Mouse (Mus musculus): ENCODE data around the gene Rab11fip4. TPM values are rescaled to one million over a fixed set of nuclear protein-coding genes. Genes with fewer than 3 reads are reported as not detected.

Gene Rab11fip4
- polyA plus RNA-seq, 1 experiment from 2014 or later = 16.3 TPM

GRCm38 (mm10) chr11:79713184-79713583 lies 122.2 kb downstream of the Rab11fip4 start:
- Histone ChIP-seq H3K9me3 (no peaks in the 10 kb centered on the region), H3K27me3 (replicated peaks; ENCODE audit: low read depth, poor library complexity, severe bottlenecking) (peaks cover 81% of the 10 kb centered on the region), H3K36me3 (replicated peaks) (no peaks in the 10 kb centered on the region), H3K4me3 (no peak overlapping the region), H3K27ac (replicated peaks) (no peak overlapping the region), H3K4me1 (peaks cover 65% of the 10 kb centered on the region)
- no peak for DNase-seq (ENCODE audit: low spot score)
- WGBS = 74% methylated on average over 6 of the region's 6 CpGs

DNA sequence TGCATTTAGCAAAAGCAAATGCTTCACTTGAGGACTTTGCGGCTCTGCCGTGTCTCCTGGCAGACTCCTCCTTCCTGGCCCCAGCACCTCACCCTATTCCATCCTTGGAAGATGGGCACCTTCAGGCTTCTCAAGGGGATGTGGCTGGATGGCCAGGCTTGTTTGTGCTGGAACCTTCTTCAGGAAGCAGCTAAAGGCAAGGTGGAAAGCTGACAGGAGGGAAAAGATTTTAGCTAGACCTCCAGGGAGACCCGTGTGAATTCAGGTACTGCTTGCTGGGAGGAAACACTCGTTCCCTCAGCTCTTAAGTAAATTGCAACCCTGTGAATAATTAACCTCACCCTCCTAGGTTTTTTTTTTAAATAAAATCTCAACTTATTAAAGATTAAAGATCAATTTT lies 122.7 kb downstream of the Rab11fip4 start:
- no peak for DNase-seq (ENCODE audit: low spot score)
- H3K9me3 ChIP-seq = no peaks in the 10 kb centered on the region
- H3K27me3 ChIP-seq (replicated peaks; ENCODE audit: low read depth, poor library complexity, severe bottlenecking) = peaks cover 76% of the 10 kb centered on the region
- no peak overlapping the region for H3K27ac ChIP-seq (replicated peaks)
- peaks cover 65% of the 10 kb centered on the region for H3K4me1 ChIP-seq
- 55% methylated on average over 4 of the region's 4 CpGs for WGBS
- H3K4me3 ChIP-seq = no peak overlapping the region
- H3K36me3 ChIP-seq (replicated peaks) = no peaks in the 10 kb centered on the region

DNA sequence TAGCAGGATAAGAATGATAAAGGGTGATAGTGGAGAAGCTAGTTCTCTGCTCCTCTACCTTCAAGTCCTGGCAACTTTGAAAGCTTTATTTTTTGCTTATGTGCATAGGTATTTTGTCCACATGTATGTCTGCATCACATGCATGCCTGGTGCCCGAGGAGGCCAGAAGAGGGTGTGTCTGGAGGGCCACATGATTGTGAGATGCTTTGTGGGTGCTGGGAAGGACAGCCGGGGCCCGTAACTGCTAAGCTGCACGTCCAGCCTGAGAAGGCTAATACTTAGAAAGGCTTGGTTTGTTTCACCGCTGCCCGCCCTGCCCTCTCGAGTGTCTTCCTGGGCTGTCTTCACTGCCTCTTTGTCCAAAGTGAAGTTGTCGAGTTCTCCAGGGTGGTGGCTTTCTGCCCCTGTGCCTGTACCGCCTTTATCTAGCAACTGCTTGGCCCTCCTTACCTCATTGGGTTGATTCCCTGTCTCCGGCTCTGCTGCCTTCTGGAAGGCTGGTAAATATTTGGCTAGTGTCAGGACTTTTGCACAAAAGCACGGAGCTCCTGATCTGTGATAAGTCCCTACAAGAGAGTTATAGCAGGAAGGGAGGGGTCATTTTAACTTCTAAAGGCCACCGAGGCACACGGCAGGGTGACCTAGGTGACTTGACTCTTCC lies 123.2 kb downstream of the Rab11fip4 start:
- Histone ChIP-seq H3K9me3 (no peaks in the 10 kb centered on the region), H3K4me3 (no peak overlapping the region), H3K36me3 (replicated peaks) (no peaks in the 10 kb centered on the region), H3K27ac (replicated peaks) (no peak overlapping the region), H3K4me1 (peaks cover 65% of the 10 kb centered on the region), H3K27me3 (replicated peaks; ENCODE audit: low read depth, poor library complexity, severe bottlenecking) (peaks cover 71% of the 10 kb centered on the region)
- DNase-seq (ENCODE audit: low spot score) = no peak
- WGBS = 69% methylated on average over 13 of the region's 13 CpGs

GRCm38 (mm10) chr11:79714743-79715110 lies 123.7 kb downstream of the Rab11fip4 start:
- Histone ChIP-seq H3K27ac (replicated peaks) (no peak overlapping the region), H3K36me3 (replicated peaks) (no peaks in the 10 kb centered on the region), H3K4me1 (peaks cover 65% of the 10 kb centered on the region), H3K4me3 (no peak overlapping the region), H3K9me3 (no peaks in the 10 kb centered on the region), H3K27me3 (replicated peaks; ENCODE audit: low read depth, poor library complexity, severe bottlenecking) (peaks cover 65% of the 10 kb centered on the region)
- no peak for DNase-seq (ENCODE audit: low spot score)
- 85% methylated on average over 6 of the region's 6 CpGs for WGBS

DNA sequence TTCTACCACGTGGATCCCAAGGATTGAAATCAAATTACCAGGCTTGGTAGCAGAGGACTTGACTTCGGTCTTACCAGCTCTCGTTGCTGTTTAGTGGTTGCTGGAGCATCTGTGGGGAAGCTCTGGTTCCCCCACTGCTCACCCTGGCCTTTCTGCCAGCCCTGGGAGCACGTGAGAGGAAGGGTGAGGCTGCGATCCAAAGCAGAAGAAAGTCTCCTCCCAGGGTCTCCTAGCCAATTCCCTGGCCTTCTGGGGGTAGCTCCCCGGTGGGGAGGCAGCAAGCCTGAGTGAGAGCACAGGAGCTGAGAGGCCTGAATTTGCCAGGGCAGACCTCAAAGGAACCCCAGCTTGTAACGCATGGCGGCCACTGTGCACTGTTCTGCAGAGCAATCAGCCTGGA lies 124.3 kb downstream of the Rab11fip4 start:
- no peaks in the 10 kb centered on the region for H3K36me3 ChIP-seq (replicated peaks)
- peaks cover 65% of the 10 kb centered on the region for H3K4me1 ChIP-seq
- no peaks in the 10 kb centered on the region for H3K9me3 ChIP-seq
- DNase-seq (ENCODE audit: low spot score) = no peak
- no peak overlapping the region for H3K4me3 ChIP-seq
- H3K27ac ChIP-seq (replicated peaks) = no peak overlapping the region
- WGBS = 81% methylated on average over 8 of the region's 8 CpGs
- H3K27me3 ChIP-seq (replicated peaks; ENCODE audit: low read depth, poor library complexity, severe bottlenecking) = peaks cover 60% of the 10 kb centered on the region

GRCm38 (mm10) chr11:79715733-79716452 lies 124.9 kb downstream of the Rab11fip4 start:
- peaks cover 65% of the 10 kb centered on the region for H3K4me1 ChIP-seq
- no peak overlapping the region for H3K4me3 ChIP-seq
- H3K27me3 ChIP-seq (replicated peaks; ENCODE audit: low read depth, poor library complexity, severe bottlenecking) = peaks cover 55% of the 10 kb centered on the region
- DNase-seq (ENCODE audit: low spot score) = no peak
- 83% methylated on average over 6 of the region's 6 CpGs for WGBS
- H3K9me3 ChIP-seq = no peaks in the 10 kb centered on the region
- H3K36me3 ChIP-seq (replicated peaks) = no peaks in the 10 kb centered on the region
- H3K27ac ChIP-seq (replicated peaks) = no peak overlapping the region

DNA sequence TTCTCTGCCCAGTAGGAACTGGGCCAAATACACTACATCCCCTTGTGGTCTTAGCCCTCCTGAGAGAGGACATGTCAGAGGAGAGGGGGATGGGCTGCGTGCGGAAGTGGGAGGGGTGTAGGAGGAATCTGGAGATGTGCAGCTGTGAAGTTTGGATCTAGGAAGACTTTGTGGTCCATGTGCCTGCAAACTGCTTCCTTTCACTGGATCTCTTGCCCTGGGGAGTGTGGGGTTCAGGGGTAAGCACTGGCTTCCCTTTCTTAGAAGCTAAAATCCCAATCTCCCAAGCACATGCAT lies 125.4 kb downstream of the Rab11fip4 start:
- H3K27me3 ChIP-seq (replicated peaks; ENCODE audit: low read depth, poor library complexity, severe bottlenecking) = peaks cover 50% of the 10 kb centered on the region
- DNase-seq (ENCODE audit: low spot score) = no peak
- WGBS = 56% methylated on average over 2 of the region's 2 CpGs
- peaks cover 60% of the 10 kb centered on the region for H3K4me1 ChIP-seq
- no peaks in the 10 kb centered on the region for H3K9me3 ChIP-seq
- no peak overlapping the region for H3K27ac ChIP-seq (replicated peaks)
- no peak overlapping the region for H3K4me3 ChIP-seq
- H3K36me3 ChIP-seq (replicated peaks) = no peaks in the 10 kb centered on the region

DNA sequence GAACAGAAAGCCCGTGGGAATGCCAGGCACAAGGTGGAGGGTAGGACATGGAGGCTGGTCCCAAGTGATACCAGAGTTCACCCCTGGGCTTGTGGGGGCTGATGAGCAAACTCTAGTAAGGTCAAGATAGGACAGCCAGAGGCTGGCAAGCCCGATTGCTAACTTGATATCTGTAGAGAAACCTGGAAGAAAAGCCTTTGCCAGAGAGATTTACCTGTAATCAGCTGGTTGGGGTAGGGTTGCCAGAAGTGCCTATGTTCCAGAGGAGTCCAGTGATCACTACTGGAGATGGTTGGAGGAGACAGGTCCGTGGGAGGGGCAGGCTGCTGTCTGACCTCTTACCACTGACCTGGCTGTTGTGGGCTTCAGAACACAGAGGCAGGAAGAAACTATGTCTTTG lies 126.3 kb downstream of the Rab11fip4 start:
- H3K4me3 ChIP-seq = no peak overlapping the region
- peaks cover 41% of the 10 kb centered on the region for H3K27me3 ChIP-seq (replicated peaks; ENCODE audit: low read depth, poor library complexity, severe bottlenecking)
- no peak for DNase-seq (ENCODE audit: low spot score)
- H3K9me3 ChIP-seq = no peaks in the 10 kb centered on the region
- H3K36me3 ChIP-seq (replicated peaks) = no peaks in the 10 kb centered on the region
- no peak overlapping the region for H3K27ac ChIP-seq (replicated peaks)
- WGBS = 74% methylated on average over 3 of the region's 3 CpGs
- H3K4me1 ChIP-seq = peaks cover 51% of the 10 kb centered on the region

GRCm38 (mm10) chr11:79717801-79718200 lies 126.8 kb downstream of the Rab11fip4 start:
- 77% methylated on average over 7 of the region's 7 CpGs for WGBS
- peaks cover 47% of the 10 kb centered on the region for H3K4me1 ChIP-seq
- peaks cover 36% of the 10 kb centered on the region for H3K27me3 ChIP-seq (replicated peaks; ENCODE audit: low read depth, poor library complexity, severe bottlenecking)
- H3K4me3 ChIP-seq = no peak overlapping the region
- no peaks in the 10 kb centered on the region for H3K9me3 ChIP-seq
- DNase-seq (ENCODE audit: low spot score) = no peak
- H3K36me3 ChIP-seq (replicated peaks) = no peaks in the 10 kb centered on the region
- no peak overlapping the region for H3K27ac ChIP-seq (replicated peaks)

GRCm38 (mm10) chr11:79718202-79718601 lies 127.2 kb downstream of the Rab11fip4 start:
- Histone ChIP-seq H3K36me3 (replicated peaks) (no peaks in the 10 kb centered on the region), H3K4me3 (no peak overlapping the region), H3K27me3 (replicated peaks; ENCODE audit: low read depth, poor library complexity, severe bottlenecking) (peaks cover 32% of the 10 kb centered on the region), H3K9me3 (no peaks in the 10 kb centered on the region), H3K4me1 (peaks cover 48% of the 10 kb centered on the region), H3K27ac (replicated peaks) (no peak overlapping the region)
- 65% methylated on average over 6 of the region's 6 CpGs for WGBS
- DNase-seq (ENCODE audit: low spot score) = no peak

DNA sequence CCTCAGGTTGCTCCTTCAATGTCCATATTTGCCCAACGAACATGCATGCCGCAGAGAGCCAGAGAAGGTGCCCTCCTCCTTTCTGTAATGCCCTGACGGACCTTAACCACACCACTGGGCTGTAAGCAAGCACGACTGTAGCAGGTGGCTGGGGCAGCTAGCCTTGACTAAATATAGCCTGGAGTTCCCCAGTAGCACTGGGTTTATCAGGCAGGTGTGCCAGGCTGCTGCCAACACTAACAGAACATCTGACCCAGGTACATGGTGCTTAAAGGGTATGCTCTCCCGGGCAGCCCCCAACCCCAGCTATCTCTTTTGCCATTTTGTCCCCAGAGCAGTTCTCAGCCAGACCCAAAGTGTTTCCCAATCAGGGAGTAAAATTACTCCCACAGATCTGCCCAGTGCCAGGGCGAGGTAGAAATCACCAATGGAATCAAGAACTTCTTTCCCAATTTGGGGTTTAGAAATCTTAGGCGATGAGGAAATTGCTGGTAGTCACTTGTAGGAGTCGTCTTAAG lies 127.9 kb downstream of the Rab11fip4 start:
- Histone ChIP-seq H3K27me3 (replicated peaks; ENCODE audit: low read depth, poor library complexity, severe bottlenecking) (peaks cover 25% of the 10 kb centered on the region), H3K27ac (replicated peaks) (no peak overlapping the region), H3K4me3 (no peak overlapping the region), H3K36me3 (replicated peaks) (no peaks in the 10 kb centered on the region), H3K9me3 (no peaks in the 10 kb centered on the region), H3K4me1 (peaks cover 48% of the 10 kb centered on the region)
- WGBS = 81% methylated on average over 8 of the region's 8 CpGs
- DNase-seq (ENCODE audit: low spot score) = no peak

- Histone ChIP-seq H3K36me3 (replicated peaks) (no peaks in the 10 kb centered on the region), H3K9me3 (no peaks in the 10 kb centered on the region), H3K27me3 (replicated peaks; ENCODE audit: low read depth, poor library complexity, severe bottlenecking) (peaks cover 9% of the 10 kb centered on the region; the same call in 1 of the 2 replicates), H3K4me1 (peaks cover 38% of the 10 kb centered on the region), H3K4me3 (no peak overlapping the region), H3K27ac (replicated peaks) (no peak overlapping the region)
- DNase-seq (ENCODE audit: low spot score) = no peak
- 67% methylated on average over 4 of the region's 4 CpGs for WGBS
These were observed 129.7 kb downstream of the Rab11fip4 start for GRCm38 (mm10) chr11:79720737-79721136.

GRCm38 (mm10) chr11:79722811-79723210 lies 131.8 kb downstream of the Rab11fip4 start:
- Histone ChIP-seq H3K27me3 (replicated peaks; ENCODE audit: low read depth, poor library complexity, severe bottlenecking) (no peaks in the 10 kb centered on the region), H3K9me3 (no peaks in the 10 kb centered on the region), H3K27ac (replicated peaks) (no peak overlapping the region), H3K4me3 (no peak overlapping the region), H3K4me1 (peaks cover 20% of the 10 kb centered on the region), H3K36me3 (replicated peaks) (no peaks in the 10 kb centered on the region)
- WGBS = 70% methylated on average over 5 of the region's 5 CpGs
- no peak for DNase-seq (ENCODE audit: low spot score)

Data from embryonic facial prominence, embryonic 10.5 days (tissue).